Mouse (Mus musculus) midbrain, postnatal 0 days (tissue): Measurements from ENCODE around the gene Hectd3. TPM values are rescaled to one million over a fixed set of nuclear protein-coding genes. Genes with fewer than 3 reads are reported as not detected.

ENCODE experiments used
- ATAC-seq: fragments of 200-750 bp; cut with Nextera tagmentation; 2 replicates; pipeline ENCODE4 v1.8.0; 2017; ENCODE audit warnings: moderate number of reproducible peaks, mild to moderate bottlenecking, moderate TSS enrichment, moderate library complexity; ENCODE audit not compliant: low FRiP score
- DNase-seq: peaks from one replicate; pipeline ENCODE4 v3.0.0-alpha.2; 2015; ENCODE audit warnings: low spot score
- H3K27ac ChIP-seq: fragments of 300-500 bp; sonication (generic); 2 replicates; pipeline ENCODE4 v1.5.1; 2014; ENCODE audit warnings: low read depth, mild to moderate bottlenecking, low read length, mixed read lengths
- H3K27me3 ChIP-seq: fragments of 300-500 bp; sonication (generic); 2 replicates; pipeline ENCODE4 v1.6.1; 2014; ENCODE audit warnings: low read length, control low read depth, mixed read lengths; ENCODE audit not compliant: insufficient read depth
- H3K36me3 ChIP-seq: fragments of 300-500 bp; sonication (generic); 2 replicates; pipeline ENCODE4 v1.6.1; 2014; ENCODE audit warnings: low read length, control low read depth, mixed read lengths; ENCODE audit not compliant: insufficient read depth
- H3K4me1 ChIP-seq: fragments of 300-500 bp; sonication (generic); 2 replicates; pipeline ENCODE4 v1.6.1; 2014; ENCODE audit warnings: mild to moderate bottlenecking, control low read depth, antibody characterized with exemption, low read length, mixed read lengths; ENCODE audit not compliant: insufficient read depth
- H3K4me2 ChIP-seq: fragments of 300-500 bp; sonication (generic); 2 replicates; pipeline ENCODE4 v1.6.1; 2014; ENCODE audit warnings: low read depth, mild to moderate bottlenecking, low read length, mixed read lengths; ENCODE audit not compliant: poor library complexity, severe bottlenecking
- H3K4me3 ChIP-seq: fragments of 300-500 bp; sonication (generic); 2 replicates; pipeline ENCODE4 v1.5.1; 2014; ENCODE audit warnings: low read depth, mild to moderate bottlenecking, low read length, moderate library complexity
- H3K9ac ChIP-seq: fragments of 300-500 bp; sonication (generic); replicated peaks from 2 replicates; pipeline ENCODE4 v1.6.1; 2014; ENCODE audit warnings: mild to moderate bottlenecking, low read length, moderate library complexity, mixed read lengths; ENCODE audit not compliant: poor library complexity, severe bottlenecking
- H3K9me3 ChIP-seq: fragments of 300-500 bp; sonication (generic); 2 replicates; pipeline ENCODE4 v1.6.1; 2016; ENCODE audit warnings: low read length, control low read depth
- CTCF ChIP-seq: IDR thresholded peaks from 2 replicates; pipeline ENCODE4 v1.5.1; 2016; ENCODE audit warnings: antibody characterized with exemption, mild to moderate bottlenecking
- WGBS: fragments of 180-500 bp; shearing (Covaris S2); extraction: QIAGEN DNeasy Blood & Tissue Kit; methylation state at CpG from one replicate; pipeline ENCODE4 v1.1.7; 2014; 5-methylcytosine and 5-hydroxymethylcytosine counted together
- polyA plus RNA-seq: library from polyadenylated mRNA; unstranded; fragments of >200 nt; fragmentation: Nextera tagmentation; extraction: Ambion mirVana; gene quantifications from 2 replicates; pipeline ENCODE4 v1.2.1, GENCODE M21; 2015
- total RNA-seq: library from RNA; depleted of rRNA; stranded (reverse); fragments of >200 nt; gene quantifications from 2 replicates; pipeline ENCODE4 v1.2.3, GENCODE M21; 2014

Gene Hectd3
- total and polyA plus RNA-seq, 2 experiments from 2014 or later: 20.2 to 45.5 TPM

GRCm38 (mm10) chr4:117023469-117023868 is 28.4 kb downstream of the Hectd3 start:
- Histone ChIP-seq H3K4me1 (0 out of 2 replicates have a peak, but pooled peaks cover 7% of the 10 kb centered on the region), H3K36me3 (peaks cover 15% of the 10 kb centered on the region), H3K27me3 (no peaks in the 10 kb centered on the region), H3K4me3 (no peak overlapping the region), H3K27ac (no peak overlapping the region), H3K9me3 (no peaks in the 10 kb centered on the region), H3K9ac (no peak overlapping the region), H3K4me2 (no peak overlapping the region)
- ATAC-seq (no peak), DNase-seq (no peak)
- no peak for TF ChIP-seq CTCF
- WGBS: 98% methylated on average over 4 of the region's 4 CpGs

GRCm38 (mm10) chr4:117031105-117031504 is 36.0 kb downstream of the Hectd3 start:
- no peaks in the 10 kb centered on the region for H3K9me3 ChIP-seq
- DNase-seq (peak; percentile 9), ATAC-seq (no peak)
- H3K27me3 ChIP-seq: no peaks in the 10 kb centered on the region
- WGBS: 100% methylated on average over 1 of the region's 1 CpGs
- H3K9ac ChIP-seq: no peak overlapping the region
- H3K4me3 ChIP-seq: no peak overlapping the region
- no peaks in the 10 kb centered on the region for H3K4me1 ChIP-seq
- H3K27ac ChIP-seq: no peak overlapping the region
- no peak overlapping the region for H3K4me2 ChIP-seq
- peaks cover 8% of the 10 kb centered on the region for H3K36me3 ChIP-seq
- TF ChIP-seq CTCF: peak; percentile 48

GRCm38 (mm10) chr4:117039925-117040687 is 45.0 kb downstream of the Hectd3 start:
- Histone ChIP-seq H3K27me3 (no peaks in the 10 kb centered on the region), H3K36me3 (peaks cover 2% of the 10 kb centered on the region; the same call in 1 of the 2 replicates), H3K9me3 (no peaks in the 10 kb centered on the region), H3K9ac (no peak overlapping the region), H3K27ac (no peak overlapping the region), H3K4me3 (no peak overlapping the region), H3K4me2 (no peak overlapping the region), H3K4me1 (no peaks in the 10 kb centered on the region)
- ATAC-seq: no peak
- no peak for TF ChIP-seq CTCF
- peak; percentile 75 for DNase-seq
- WGBS: 24% methylated on average over 9 of the region's 9 CpGs

GRCm38 (mm10) chr4:117040791-117041190 is 45.7 kb downstream of the Hectd3 start:
- DNase-seq (peak; percentile 4), ATAC-seq (no peak)
- no peak for TF ChIP-seq CTCF
- H3K4me2 ChIP-seq: no peak overlapping the region
- H3K27me3 ChIP-seq: no peaks in the 10 kb centered on the region
- no peaks in the 10 kb centered on the region for H3K9me3 ChIP-seq
- no peak overlapping the region for H3K4me3 ChIP-seq
- H3K9ac ChIP-seq: no peak overlapping the region
- no peaks in the 10 kb centered on the region for H3K4me1 ChIP-seq
- no peak overlapping the region for H3K27ac ChIP-seq
- H3K36me3 ChIP-seq: no peaks in the 10 kb centered on the region
- WGBS: 49% methylated on average over 1 of the region's 1 CpGs

GRCm38 (mm10) chr4:117041283-117041721 is 46.2 kb downstream of the Hectd3 start:
- Histone ChIP-seq H3K9me3 (no peaks in the 10 kb centered on the region), H3K27me3 (no peaks in the 10 kb centered on the region), H3K27ac (no peak overlapping the region), H3K4me1 (no peaks in the 10 kb centered on the region), H3K36me3 (no peaks in the 10 kb centered on the region), H3K4me2 (no peak overlapping the region), H3K4me3 (no peak overlapping the region), H3K9ac (no peak overlapping the region)
- no peak for TF ChIP-seq CTCF
- 59% methylated on average over 4 of the region's 4 CpGs for WGBS
- DNase-seq: peak; percentile 22
- ATAC-seq: no peak

GRCm38 (mm10) chr4:117048836-117049235 is 53.7 kb downstream of the Hectd3 start:
- DNase-seq (peak; percentile 5), ATAC-seq (no peak)
- no peak overlapping the region for H3K27ac ChIP-seq
- no peak overlapping the region for H3K4me3 ChIP-seq
- 70% methylated on average over 3 of the region's 3 CpGs for WGBS
- no peaks in the 10 kb centered on the region for H3K9me3 ChIP-seq
- 0 out of 2 replicates have a peak, but pooled peaks cover 3% of the 10 kb centered on the region for H3K36me3 ChIP-seq
- H3K4me1 ChIP-seq: no peaks in the 10 kb centered on the region
- no peaks in the 10 kb centered on the region for H3K27me3 ChIP-seq
- H3K4me2 ChIP-seq: no peak overlapping the region
- no peak overlapping the region for H3K9ac ChIP-seq
- no peak for TF ChIP-seq CTCF
